Mouse (Mus musculus): ENCODE results near the gene Foxa2.

GRCm38 (mm10) chr2:148038366-148039310 lies 8.1 kb downstream of the Foxa2 start:
- TF ChIP-seq CTCF (IDR thresholded peaks at IDR 0.05; ENCODE audit: low read depth, low read length) (no peak), GATA1 (IDR thresholded peaks at IDR 0.05; ENCODE audit: borderline replicate concordance, low read length) (no peak), TAL1 (conservative IDR thresholded peaks at IDR 0.05; ENCODE audit: low read depth, low read length) (no peak), POLR2AphosphoS5 (IDR thresholded peaks at IDR 0.05; ENCODE audit: insufficient replicate concordance, low read depth, low read length) (no peak)
